Mouse (Mus musculus): ENCODE measurements around the gene Sypl2.

Sypl2 gene

GRCm38 (mm10) chr3:108180514-108180913 is 45.9 kb downstream of the Sypl2 start:
- intact Hi-C loops (cut with DNase I) = no loop called here

DNA sequence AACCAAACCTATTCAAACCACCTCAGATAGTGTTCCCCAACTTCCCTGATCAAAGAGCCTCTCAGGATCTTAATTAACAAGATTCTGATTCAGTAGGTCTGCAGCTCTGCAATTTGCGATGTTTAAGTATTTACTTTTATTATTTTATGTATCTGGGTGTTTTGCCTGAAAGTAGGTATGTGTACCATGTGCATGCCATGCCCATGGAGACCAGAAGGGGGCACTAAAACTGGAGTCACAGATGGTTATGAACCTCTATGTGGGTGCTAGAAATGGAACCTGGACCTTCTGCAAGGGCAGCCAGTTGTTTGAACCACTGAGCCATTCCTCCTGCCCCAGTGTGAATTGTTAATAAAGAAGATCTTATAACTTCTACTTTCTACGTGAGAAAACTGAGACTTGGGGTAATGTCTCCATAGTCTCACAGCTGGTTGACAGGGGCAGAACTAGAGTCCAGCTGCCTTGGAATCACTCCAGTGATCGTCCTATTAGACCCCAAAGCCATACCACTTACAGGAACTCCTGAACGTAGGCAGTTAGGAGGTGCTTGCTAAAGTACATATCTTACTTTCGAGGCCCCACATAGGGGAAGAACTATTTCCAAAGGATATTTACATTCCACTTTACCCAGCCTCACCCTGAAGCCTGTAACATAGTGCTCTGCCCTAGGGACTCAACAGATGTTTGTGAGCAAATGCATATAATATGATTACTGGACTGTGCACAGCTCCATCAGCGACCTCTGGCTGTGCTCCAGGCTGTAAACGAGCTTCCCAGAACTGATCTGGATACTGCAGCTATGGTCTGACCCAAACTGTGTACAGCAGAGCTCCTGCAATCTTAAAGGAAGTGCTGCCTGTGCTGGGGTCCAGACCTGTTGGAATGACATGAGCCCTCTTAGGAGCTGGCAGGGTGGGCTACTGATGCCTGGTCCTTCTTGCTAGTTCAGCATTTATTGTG is 47.4 kb downstream of the Sypl2 start:
- intact Hi-C loops (cut with DNase I) = no loop called here

DNA sequence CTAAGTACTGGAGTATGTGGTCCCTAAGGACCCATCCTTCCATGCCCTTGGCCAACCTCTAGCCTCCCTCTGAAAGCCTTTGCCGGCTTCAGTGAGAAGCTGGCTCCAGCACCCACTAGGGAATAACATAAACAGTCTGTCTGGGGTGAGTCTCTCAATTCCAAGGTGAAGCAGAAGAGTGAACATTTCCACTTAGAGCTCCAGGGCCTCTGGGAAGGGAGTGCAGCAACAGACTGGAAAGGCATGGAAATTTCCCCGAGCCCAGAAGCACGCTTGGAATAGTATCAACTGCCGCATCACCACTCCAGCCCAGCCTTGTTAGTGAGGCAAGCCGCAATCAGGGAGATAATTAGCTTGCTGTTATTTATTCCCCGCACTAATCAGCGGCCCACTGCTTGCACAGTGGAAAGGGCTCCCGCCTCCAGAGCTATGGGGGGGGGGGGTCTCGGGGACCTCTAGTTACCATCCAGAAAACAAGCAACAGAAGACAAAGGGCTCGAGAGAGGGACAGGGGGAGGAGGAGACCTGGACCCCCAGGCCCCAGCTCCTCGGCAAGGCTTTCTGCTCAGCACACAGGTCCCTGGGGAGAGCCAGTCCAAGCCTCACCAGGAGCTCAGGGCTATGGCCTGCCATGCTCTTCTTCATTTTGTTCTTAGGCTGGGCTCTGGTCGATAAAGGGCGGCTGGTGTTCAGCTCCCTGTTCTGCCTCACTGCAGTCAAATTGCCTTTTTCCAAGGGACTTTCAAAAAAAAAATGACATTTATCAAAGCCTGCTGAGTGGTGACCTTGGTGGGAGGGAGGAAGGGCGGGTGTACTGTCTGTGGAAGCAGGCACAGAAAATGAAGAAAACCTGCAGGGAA is 51.5 kb downstream of the Sypl2 start:
- intact Hi-C loops (cut with DNase I) = no loop called here

DNA sequence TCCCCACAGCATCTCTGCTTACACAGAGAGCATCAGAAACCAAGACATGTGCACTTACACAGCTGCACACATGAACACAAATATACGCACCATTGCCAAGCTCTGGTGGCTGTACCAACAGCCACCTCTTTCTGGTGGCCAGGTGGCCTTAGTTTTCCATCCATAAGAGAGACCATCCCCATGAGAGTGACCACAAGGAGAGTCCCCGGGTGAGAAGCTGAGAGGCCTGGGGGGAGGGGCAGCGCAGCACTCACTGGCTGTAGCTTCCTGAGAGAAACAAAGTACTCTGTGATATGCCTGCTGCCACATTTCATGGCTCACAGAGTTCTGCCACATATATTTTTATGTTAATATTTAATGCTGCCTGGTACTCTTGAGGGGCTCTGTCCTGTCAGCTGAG is 57.2 kb downstream of the Sypl2 start:
- intact Hi-C loops (cut with DNase I) = loop anchor here (10.0 kb wide), 2 partner anchors 86 to 216 kb away; partner anchors contain the start of genes Psma5 and Psrc1

GRCm38 (mm10) chr3:108167499-108167898 is 58.9 kb downstream of the Sypl2 start:
- intact Hi-C loops (cut with DNase I) = loop anchor here (10.0 kb wide), 2 partner anchors 87 to 217 kb away; partner anchors contain the start of genes Psma5 and Psrc1

DNA sequence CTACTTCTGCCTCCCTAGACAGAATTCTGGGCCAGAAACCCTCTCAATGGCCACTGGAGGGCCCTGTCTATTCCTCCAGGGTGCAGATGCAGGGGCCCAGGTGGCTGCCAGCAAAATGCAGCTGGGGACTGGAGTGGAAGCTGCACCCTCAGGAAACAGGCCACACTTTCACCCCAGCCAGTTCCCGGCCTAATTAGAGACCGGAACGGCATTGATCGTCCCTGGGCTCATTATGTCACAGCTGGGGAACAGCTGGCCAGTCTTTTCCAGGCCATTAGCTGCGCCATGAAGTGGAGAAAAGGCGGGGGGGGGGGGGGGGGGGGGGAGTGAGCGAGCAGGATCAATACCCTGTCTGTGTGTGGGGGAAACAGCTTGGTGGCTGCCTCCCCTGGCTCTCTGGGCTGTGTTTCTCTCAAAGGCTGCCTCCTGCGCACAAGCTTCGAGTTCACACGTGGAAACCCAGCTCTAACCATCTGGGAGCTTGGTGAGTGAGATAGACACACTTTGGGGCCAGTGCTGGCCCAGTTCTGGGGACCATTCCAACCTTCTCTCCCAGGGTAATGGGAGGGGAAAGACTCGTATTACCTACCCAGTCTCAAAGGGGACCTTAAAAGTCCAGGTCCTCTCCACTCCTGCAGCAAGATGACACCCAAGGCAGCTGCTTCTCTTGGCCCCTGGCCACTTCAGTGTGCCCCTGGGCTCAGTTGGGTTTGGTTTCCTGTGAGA is 59.8 kb downstream of the Sypl2 start:
- intact Hi-C loops (cut with DNase I) = loop anchor here (10.0 kb wide), 2 partner anchors 88 to 218 kb away; partner anchors contain the start of genes Psma5 and Psrc1

DNA sequence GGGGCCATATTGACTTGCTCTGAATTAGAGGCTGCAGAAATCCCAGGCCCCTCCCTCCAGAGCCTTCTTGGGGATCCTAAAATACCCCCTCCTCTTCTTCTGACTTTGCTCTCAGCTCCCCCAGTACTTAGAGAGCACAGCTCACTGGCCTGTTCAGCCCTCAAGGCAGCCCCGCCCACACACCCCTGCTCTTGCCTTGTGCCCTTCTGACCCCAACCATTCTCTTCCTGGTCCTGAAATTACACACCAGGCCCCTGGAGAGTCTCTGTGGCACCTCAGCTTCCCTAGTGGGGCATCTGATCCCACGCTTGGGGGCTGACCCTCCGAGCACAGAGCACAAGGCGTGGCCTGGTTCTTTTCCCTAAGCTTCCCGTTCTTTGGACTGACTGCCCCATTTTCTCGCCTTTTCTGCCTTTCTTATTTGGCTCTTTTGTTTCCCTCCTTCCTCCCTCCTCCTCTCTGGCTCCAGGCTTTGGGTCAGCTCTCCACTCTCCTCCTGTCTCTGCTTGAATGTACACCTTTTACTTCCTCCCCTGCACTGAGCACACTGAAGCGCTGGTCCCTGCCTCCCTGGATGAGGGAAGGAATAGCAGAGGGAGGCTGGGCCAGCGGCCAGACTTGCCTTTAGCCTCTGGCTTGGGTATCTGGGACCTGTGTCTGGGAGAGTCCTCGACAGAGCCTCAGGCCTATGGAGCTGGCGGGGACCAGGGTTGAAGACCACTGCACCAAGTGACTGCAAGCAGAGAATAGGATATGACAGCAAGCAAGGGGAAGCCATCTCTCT is 60.7 kb downstream of the Sypl2 start:
- intact Hi-C loops (cut with DNase I) = loop anchor here (2.0 to 10.0 kb wide), 3 partner anchors 39 to 219 kb away; partner anchors contain the start of genes Psma5 and Psrc1

- intact Hi-C loops (cut with DNase I) = loop anchor here (2.0 to 10.0 kb wide), 3 partner anchors 40 to 220 kb away; partner anchors contain the start of genes Psma5 and Psrc1
Observed at GRCm38 (mm10) chr3:108164807-108165206, 61.6 kb downstream of the Sypl2 start.

GRCm38 (mm10) chr3:108164091-108164490 is 62.4 kb downstream of the Sypl2 start:
- intact Hi-C loops (cut with DNase I) = loop anchor here (2.0 to 10.0 kb wide), 3 partner anchors 41 to 221 kb away; partner anchors contain the start of genes Psma5 and Psrc1
